Mouse (Mus musculus) frontal cortex, postnatal 25 days (tissue): ENCODE data around the gene Lzts2.

Experiments
- DNase-seq, 2 experiments: peaks; one replicate each; pipeline ENCODE4 v3.0.0; 2022; ENCODE audit warnings: low spot score in 2 of 2

Lzts2 gene

DNA sequence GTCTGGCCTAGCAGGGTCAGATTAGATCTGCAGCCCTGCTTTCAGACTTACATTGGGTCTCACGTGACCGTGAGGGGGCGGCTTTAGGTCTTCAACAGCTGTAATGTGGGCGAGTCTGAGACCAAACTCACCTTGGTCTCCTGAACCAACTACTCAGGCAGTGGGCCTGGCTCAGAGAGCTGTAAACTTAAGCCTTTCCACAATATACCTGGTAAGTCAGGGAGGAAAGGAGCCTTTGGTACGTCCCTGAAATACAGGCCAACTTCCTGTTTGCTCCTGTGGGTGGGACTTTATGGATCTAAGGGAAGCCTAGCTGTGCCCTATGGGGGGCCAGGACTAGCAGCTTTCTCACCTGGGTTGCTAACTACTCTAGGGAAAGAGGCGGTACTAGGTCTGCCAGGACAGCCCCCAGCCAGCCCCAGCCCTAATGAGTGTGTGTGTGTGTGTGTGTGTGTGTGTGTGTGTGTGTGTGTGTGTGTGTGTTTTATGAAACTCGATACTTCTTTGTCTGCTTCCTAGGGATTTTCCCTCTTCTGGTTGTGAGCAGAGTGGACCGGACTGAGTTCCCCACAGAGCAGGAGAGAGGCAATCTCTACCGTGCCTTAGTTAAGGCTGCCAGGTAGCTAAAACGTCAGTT lies at the start of gene Lzts2:
Lzts2 (plus strand) TSS at position 80 of the 637 bp plus-strand sequence.
- DNase-seq: no peak

DNA sequence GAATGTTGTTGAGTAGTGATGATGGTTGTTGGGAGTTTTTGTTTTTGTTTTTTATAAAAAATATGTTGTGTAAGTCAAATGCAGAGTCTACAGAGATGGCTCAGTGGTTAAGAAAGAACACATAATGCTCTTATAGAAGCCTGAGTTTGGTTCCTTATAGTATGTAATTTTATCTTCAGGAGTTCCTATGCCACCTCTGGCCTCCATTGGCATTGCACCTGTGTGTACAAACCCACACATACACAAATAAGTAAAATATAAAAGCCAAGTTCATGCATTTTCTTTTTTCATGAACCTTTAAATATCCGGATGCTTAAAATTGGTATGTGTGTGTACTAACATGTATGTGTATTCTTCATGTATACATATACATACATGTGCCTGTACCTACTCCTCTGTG lies 48.2 kb upstream of the Lzts2 start:
- DNase-seq: no peak

DNA sequence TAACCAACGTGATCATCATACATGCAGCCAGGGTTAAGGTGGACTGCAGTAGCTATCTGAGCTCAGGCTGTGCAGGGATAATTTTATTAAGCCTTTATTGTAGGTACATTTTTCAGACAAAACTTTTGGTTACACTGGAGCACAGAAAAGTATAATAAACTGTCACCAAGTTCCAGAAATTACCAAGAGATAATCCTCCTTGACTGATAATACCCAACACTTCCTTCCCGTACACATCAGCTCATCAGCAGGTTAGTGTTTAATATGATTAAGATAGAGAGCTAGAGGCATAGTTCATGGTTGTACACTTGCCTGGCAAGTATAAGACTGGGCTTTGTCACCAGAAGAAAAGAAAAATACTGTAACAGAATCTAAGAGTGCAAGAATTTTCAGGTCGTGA lies 45.9 kb upstream of the Lzts2 start:
- no peak for DNase-seq

DNA sequence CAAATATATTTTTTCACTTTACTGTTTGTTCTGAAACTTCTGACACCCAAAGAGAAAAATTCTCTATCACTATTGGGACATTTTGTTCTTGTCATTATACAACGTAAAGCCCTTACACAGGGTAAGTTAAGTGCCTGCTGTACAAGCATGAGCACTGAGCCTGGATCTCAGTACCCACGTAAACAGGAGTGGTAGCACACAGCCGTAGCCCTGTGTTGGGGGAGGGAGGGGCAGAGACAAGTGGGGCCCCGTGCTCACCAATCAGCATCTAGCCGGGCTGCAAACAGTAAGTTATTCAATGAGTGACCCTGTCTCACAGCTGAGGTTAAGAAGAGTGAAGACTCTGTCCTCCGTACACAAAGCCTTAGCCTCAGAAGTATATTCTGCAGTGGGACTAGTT lies 37.6 kb upstream of the Lzts2 start:
- DNase-seq: no peak

DNA sequence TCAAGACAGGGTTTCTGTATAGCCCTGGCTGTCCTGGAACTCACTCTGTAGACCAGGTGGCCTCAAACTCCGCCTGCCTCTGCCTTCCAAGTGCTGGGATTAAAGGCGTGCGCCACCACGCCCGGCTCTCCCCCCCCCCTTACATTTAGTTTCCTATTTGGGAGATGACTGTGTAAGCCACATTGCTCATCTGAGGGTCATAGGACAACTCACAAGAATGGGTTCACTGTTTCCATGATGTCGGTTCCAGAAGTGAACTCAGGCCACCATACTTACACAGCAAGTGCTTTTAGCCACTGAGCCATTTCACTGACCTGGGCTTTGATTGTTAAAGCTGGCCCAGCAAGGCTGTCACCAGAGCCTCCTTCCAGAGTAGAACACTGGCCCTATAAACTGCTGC lies 37.1 kb upstream of the Lzts2 start:
- no peak for DNase-seq

DNA sequence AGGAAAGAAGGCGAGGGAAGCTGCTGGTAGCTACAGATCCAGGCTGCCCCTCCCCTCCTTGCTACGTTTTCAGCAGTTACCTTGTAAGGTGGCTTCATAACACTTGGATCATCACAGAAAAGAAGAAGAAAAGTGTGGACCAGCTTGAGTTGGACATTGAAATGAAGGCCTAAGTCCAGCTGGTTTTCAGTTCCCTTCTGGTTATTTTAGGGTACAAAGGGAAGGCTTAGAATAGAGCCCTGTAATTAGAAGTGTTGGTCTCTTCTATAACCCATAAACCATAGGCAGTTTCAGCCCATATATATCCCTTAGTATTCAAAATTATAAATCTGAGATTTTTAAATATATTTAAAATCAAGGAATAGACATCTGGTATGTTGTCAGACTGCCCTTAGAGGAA lies 33.4 kb upstream of the Lzts2 start:
- no peak for DNase-seq

DNA sequence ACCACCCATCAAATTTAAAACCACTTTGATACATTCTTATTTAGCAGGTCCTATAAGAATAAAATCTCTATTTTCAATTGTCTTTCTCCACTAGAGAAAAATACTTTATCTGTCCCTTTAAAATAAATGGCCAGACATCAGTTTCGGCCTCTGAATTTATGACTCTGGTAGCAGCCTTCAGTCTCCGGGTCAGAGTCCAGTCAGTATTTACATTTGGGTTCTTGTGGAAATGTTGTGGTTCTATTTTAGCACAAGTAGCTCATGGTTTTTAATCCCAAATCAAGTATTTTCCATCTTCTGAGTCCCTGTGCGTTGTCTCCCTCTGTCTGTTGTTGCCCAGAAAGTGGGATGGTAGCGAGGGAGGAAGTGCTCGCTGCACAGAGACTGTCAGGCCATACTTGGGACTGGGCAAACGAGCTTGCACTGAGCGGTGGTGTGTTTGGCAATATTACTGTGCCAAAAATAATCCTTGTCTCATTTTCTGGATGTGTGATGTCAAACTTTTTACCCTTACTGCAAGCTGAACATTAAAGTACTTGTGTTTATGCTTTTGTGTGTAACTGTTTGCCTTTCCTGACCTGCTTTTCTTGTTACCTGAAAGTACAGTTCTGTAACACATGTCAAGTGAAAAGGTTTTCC lies 31.6 kb upstream of the Lzts2 start:
- no peak for DNase-seq

DNA sequence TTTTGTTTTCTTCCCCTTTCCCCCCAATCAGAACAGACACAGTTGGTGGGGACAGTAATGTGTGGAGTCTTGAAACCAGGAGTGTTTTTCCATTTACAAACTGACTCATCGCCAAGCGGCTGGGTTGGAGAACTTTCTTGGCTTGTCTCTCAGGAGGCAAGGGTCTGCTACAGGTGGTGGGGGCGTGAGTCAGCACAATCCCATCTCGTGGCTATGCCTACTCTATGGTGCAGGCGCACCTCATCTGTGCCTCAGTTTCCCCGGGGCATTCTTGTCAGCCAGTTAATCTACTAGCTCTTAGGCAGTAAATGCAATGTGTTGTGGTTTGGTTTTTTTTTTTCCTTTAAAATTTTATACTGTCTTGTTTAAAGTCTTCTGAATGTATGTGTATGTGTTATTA lies 30.8 kb upstream of the Lzts2 start:
- no peak for DNase-seq

DNA sequence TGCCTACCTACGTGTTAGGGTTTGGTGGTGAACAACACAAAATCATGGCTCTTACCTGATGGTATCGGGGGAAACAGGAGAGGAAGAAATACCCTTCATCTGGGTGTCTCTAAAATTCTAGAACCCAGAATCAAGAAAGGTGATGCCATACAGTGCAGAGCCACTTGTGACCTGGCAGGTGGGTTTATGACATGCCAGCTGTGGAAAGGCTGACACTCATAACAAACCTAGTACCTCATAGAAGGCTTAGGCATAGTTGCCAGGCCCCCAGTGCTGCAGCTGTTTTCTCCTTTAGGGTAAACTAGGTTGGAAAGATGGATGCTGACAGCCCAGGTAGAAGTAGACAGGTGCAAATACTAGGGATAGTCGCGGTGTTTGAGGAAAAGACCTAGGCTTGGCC lies 29.8 kb upstream of the Lzts2 start:
- DNase-seq: no peak

DNA sequence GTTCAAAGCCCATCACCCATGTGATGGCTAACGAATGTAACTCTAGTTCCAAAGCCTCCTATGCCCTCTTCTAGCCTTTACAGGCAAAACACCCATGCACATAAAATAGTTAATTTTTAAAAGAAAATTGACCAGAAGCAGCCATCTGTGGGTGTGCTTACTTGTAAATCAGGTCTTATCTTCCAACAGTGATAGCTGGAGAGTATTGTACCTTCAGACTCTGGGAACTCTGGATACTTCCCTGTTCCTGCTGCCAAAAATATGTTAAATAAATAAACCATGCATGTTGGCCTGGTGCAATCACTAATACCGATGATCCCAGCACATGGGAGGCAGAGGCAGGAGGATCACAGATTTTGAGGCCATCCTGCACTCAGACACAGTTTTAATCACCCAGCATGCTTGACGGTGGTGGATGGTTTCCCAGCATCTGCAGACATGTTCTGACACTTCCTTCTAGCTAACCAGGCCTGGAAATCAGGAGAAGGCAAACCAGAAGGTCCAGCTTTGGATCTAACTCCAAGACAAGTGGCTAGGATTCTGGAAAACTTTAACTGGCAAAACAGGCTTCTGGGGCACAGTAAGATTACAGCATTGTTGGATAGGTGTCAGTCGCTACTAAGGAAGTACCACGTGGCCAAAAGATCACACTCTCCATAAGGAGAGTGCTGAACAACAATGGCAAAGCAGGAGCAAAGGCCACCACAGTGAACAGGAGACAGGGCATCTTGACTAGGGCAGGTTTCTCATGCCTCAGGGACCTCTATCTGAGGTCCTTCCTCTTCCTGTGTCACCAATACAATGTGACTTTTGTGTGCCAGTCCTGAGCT lies 28.8 kb upstream of the Lzts2 start:
- DNase-seq: no peak

DNA sequence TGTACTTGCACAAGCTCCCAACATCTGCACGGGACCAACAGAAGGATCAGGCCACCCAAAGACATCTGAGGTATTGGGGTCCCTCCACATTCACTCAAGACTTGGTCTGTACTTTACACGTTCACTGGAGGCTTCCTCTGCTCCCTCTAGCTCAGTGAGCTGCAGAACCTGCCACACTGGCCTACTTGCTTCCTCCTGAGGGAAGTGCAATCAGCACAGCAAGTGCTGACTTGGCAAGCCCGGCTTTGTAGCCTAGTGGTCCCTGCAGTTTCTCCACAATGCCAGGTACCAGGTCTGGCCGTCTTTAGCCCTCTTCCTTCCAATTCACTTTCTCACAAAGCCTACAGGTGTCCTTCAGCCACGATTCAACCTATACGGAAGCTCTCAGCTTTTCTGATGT lies 27.2 kb upstream of the Lzts2 start:
- no peak for DNase-seq

DNA sequence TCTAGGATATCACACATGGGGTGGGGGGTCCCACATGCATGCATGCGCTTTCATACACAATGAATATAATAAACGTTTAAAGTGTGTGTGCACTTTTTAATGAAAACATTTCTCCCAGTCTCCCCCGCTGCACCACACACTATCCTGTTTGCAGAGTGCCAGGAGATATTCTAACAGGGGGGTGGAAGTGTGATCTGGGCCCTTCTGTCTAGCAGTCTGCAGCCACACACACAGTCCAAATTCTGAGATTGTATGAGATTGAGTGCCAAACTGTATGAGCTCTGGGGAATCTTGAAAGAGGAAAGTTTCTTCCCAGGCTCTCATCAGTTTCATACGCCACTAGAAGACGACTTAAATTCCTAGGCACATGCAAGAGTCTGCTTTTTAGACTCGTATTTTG lies 26.4 kb upstream of the Lzts2 start:
- DNase-seq: no peak

DNA sequence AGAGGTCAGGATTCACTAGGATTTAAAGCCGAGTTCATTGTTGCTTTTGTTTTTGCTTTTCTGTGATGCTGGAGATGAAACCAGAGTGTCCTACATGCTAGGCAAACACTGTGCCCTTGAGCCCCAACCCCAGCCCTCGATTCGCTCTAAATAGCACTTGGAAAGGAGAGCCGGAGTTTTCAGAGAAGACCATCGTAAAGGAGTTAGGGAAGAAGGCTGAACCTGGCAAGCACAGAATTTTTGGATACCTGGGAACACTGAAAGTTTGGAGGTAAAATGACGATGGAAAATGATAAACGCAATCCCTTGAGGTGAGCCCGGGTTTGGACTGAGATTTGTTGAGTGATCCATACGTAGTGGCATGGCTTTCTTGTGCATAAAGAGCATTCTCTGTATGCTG lies 25.9 kb upstream of the Lzts2 start:
- no peak for DNase-seq

DNA sequence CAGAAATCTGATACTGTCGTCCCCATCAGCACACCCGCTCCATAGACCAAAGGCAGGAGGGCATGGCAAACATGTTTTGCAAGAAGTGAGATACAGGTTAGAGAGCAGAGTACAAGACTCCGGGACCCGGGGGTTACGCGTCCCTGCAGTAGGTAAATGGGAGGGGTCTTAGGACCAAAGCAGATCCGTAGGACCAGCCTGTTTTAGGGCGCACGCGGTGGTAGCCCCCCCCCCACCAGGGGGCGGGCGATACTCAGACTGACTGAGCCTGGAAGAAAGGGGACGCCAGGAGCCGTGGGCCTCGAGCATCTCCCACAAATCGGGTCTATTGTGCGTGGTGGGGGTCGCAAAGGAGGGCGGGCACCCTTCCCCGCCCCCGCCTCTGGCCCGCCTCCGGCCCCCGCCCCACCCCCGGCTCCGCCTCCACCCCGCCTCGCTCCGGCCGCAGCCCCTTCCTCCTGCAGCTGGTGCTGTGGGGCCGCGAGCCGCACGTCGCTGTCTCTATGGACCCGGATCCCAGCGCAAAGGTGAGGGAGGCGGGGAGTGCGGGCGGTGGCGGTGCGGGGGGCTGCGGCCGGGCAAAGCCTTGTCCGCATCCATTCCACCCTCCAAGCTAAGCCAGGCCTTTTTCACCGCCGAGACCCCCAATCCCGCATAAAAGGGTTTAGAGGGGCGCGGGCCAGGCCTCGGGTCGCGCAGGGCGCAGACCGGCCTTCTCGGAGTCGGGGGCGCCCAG lies 25.2 kb upstream of the Lzts2 start, which contains the start of gene Sema4g:
Sema4g (plus strand) TSS at position 271 of the 736 bp plus-strand sequence.
- no peak for DNase-seq

DNA sequence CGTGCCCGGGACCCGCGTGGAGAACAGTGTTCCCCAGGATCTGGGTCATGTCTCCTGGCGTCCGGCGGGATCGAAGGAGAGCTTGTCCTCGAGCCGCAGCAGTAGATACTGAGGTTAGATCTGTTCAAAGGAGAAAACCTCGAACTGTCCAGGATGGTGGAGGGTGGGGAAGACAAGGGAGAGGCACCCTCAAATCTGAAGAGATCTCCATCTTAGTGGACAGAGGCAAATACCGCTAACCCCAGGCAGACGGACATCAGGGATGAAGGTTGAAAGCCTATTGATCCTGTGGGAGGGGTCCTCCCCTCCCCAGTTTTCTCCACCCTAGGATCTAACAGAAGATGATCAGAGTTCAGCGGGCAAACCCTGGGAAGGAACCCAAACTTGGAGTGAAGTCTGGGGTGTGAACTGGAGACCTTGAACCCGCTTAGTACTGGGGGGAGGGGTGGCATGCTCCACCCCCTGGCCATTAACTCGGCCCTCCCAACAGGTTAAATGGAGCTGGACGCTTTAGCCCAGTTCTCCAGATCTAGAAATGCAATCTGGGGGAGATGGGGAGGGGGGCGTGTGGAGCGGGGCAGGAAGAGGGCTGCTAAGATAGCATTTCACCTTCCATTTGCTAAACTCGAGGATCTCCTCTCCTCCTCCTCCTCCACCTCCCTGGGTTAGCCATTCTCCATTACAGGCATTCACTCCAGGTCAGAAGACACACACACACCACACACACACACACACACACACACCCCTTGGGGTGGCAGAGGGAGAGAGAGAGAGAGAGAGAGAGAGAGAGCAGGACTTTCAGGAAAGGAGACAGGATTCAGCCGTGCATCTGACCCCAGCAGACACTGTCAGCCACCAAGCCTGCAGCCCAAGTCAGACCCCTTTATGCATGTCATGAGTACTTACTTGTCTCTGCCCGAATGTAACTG lies 24.4 kb upstream of the Lzts2 start:
- no peak for DNase-seq

DNA sequence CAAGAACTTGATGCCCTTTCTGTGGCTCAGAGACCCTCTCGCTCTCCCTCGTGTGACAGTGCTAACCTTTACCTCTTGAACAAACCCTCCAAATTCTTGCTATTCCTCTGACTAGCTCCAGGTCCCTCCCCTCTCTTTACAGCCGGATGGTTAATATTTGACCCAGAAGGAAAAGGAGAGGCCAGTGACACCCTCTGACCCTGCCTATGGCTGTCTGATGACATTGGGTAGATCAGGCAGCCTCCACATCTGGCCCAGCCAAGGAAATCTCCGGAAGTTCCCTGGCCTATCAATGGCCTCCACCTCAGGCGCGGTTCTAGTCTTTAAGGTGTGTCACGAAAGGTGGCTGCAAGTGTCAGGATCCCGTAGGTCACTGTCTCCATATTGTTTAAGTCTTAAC lies 23.2 kb upstream of the Lzts2 start:
- DNase-seq: no peak

DNA sequence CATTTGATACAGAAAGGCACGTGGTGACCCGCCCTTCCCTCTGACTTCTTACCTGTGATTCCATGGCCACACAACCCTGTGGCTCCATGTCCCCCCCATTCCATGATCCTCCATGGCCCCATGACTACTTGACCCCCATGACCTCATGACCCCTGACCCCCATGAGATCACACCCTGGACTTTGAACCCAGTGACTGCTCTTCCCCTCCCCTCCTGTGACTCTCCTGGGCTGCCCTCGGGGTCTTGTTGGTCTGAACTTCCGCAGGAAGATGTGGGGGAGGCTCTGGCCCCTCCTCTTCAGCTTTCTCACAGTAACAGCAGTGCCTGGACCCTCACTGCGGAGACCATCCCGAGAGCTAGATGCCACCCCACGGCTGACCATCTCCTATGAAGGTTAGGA lies 22.0 kb upstream of the Lzts2 start:
- DNase-seq: no peak

DNA sequence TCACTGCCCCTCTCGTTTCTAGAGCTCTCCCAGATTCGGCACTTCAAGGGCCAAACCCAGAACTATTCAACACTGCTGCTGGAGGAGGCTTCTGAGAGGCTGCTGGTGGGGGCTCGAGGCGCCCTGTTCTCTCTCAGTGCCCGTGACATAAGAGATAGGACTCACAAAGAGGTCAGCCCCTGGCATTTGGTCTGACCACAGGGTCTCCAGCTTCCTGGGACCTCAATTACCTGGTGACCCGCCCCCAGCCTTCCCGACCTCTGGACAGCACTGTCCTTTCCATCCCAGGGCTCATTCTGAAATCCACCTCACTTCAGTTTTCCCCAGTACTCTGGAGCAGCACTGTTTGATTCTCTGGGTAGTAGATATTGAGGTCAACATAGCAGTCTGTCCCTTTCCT lies 21.5 kb upstream of the Lzts2 start:
- DNase-seq: no peak

DNA sequence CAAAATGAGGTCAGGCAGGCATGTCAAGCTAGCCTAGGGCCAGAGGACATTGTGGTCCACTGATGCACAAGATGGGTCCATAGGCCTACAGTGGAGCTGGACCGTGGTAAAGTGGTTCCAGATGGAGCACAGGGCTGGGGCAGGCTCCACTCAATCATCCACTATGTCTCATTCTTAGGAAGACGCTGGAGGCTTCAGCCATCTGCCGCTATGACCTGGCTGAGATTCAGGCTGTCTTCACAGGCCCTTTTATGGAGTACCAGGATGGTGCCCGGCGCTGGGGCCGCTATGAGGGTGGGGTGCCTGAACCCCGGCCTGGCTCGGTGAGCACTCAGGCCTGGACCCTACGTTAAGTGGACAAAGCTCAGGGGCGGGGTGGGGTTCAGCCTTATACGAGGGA lies 16.4 kb upstream of the Lzts2 start:
- DNase-seq: no peak

DNA sequence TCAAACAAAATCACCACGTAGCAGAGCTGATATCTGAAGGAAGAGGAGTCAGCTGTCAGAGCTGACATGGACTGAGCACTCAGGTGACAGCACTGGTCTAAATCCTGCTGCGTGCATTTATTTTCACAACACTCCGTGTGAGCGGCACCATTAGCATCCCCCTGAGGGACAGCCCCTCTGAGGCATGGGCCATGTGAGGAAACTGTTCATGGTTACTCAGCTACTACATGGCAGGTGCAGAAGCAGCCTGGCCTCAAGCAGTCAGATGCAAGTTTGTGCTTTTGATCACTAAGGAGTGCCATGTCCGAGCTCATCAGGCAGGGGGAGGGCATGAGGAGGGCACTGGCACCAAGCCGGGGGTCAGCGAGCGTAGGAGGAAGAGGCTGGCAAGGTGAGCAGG lies 14.6 kb upstream of the Lzts2 start:
- DNase-seq: no peak

DNA sequence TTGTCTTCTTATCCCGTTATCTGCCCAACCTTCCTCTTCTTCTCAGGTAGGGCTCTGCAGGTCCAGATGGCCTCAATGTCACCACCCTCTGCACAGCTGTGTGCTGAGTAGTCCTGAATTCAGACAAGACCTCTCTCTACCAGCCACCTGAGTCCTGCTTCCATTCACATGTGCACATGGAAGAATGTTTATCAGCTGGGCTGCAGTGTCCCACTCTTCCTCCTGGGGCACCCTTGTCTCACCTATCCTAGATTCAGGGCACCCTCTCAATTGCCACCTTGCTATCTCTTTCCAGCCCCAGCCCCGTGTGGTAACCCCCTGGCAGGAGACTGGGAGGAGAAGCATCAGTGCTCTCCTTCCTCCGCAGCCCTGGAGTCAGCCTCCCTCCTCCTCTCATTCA lies 11.9 kb upstream of the Lzts2 start:
- no peak for DNase-seq
